ENCODE assay signal across 8 mouse cellular contexts in the genomic region with DNA sequence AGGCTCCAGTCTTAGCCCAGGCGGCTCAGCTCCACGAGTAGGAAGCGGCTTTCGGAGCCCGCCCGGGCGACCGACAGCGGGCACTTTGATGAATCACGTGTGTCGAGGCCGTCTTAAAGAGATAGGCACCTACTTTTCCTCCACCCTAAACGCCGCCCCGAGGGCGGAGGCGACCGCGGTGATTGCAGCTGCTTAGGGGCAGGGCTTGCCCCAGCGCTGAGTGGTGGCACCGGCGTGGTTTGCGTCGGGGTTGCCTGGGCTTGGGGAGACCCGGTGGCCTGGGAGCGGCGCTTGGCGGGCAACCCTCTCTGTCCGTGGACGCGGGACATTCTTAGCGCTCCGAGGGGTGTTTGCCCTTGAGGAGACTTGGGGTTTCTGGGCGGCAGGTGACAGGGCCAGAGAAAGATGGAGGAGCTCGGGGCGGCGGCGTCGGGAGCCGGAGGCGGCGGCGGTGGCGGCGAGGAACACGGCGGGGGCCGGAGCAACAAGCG. TPM values are rescaled to one million over a fixed set of nuclear protein-coding genes. Genes with fewer than 3 reads are reported as not detected.
A peak's percentile ranks its signal among the peaks of the same experiment; 100 is the strongest.
DNase-seq lines count a peak whose midpoint lies in the region; ATAC-seq and TF ChIP-seq lines count a peak whose summit lies in the region.

A gene (plus strand): TSS at position 172 of the 491 bp plus-strand sequence.

- H3K27ac ChIP-seq in forebrain, embryonic 13.5 days, result peak within 1 kb of the TSS; percentile 31; the same call in 1 of the 2 replicates
- no peak within 1 kb of the TSS for H3K27ac ChIP-seq in liver, embryonic 16.5 days (ENCODE audit: low read length)
- H3K27ac ChIP-seq in neural tube, embryonic 12.5 days, result no peak within 1 kb of the TSS
- H3K27ac ChIP-seq in stomach, postnatal 0 days (replicated peaks), result peak within 1 kb of the TSS; percentile 79

- no peak for TF ChIP-seq EP300 in stomach, postnatal 0 days (optimal IDR thresholded peaks at IDR 0.05)

- peak within 1 kb of the TSS; percentile 58 for H3K4me2 ChIP-seq in forebrain, embryonic 13.5 days
- peak within 1 kb of the TSS; percentile 46 for H3K4me2 ChIP-seq in liver, embryonic 16.5 days (ENCODE audit: low read depth, low read length)
- H3K4me2 ChIP-seq in neural tube, embryonic 12.5 days (replicated peaks), result peak within 1 kb of the TSS; percentile 56
- H3K4me2 ChIP-seq in stomach, postnatal 0 days (replicated peaks; ENCODE audit: low read depth), result peak within 1 kb of the TSS; percentile 50

- H3K27me3 ChIP-seq in forebrain, embryonic 13.5 days, result no peaks in the 10 kb centered on the region
- H3K27me3 ChIP-seq in liver, embryonic 16.5 days (ENCODE audit: control insufficient read depth, insufficient read depth, low read depth, low read length), result no peaks in the 10 kb centered on the region
- H3K27me3 ChIP-seq in neural tube, embryonic 12.5 days (replicated peaks), result no peaks in the 10 kb centered on the region
- H3K27me3 ChIP-seq in stomach, postnatal 0 days (ENCODE audit: control insufficient read depth, insufficient read depth, low read length), result no peaks in the 10 kb centered on the region

- no peaks in the 10 kb centered on the region for H3K9me3 ChIP-seq in forebrain, embryonic 13.5 days (replicated peaks)
- no peaks in the 10 kb centered on the region for H3K9me3 ChIP-seq in liver, embryonic 16.5 days (replicated peaks; ENCODE audit: control insufficient read depth, low read length)
- no peaks in the 10 kb centered on the region for H3K9me3 ChIP-seq in neural tube, embryonic 12.5 days
- H3K9me3 ChIP-seq in stomach, postnatal 0 days (ENCODE audit: control insufficient read depth, low read length), result no peaks in the 10 kb centered on the region

- peak within 1 kb of the TSS; percentile 54 for H3K4me3 ChIP-seq in forebrain, embryonic 13.5 days
- H3K4me3 ChIP-seq in liver, embryonic 16.5 days (ENCODE audit: low read depth, low read length), result peak within 1 kb of the TSS; percentile 59
- H3K4me3 ChIP-seq in neural tube, embryonic 12.5 days, result peak within 1 kb of the TSS; percentile 50
- H3K4me3 ChIP-seq in stomach, postnatal 0 days (ENCODE audit: low read depth, low read length), result peak within 1 kb of the TSS; percentile 58

- no peaks in the 10 kb centered on the region for H3K4me1 ChIP-seq in forebrain, embryonic 13.5 days
- H3K4me1 ChIP-seq in liver, embryonic 16.5 days (ENCODE audit: control insufficient read depth, low read depth, low read length), result no peaks in the 10 kb centered on the region
- no peaks in the 10 kb centered on the region for H3K4me1 ChIP-seq in neural tube, embryonic 12.5 days
- no peaks in the 10 kb centered on the region for H3K4me1 ChIP-seq in stomach, postnatal 0 days (replicated peaks; ENCODE audit: control insufficient read depth, insufficient read depth)

- ATAC-seq in CD4-positive, CD25-positive, alpha-beta regulatory T cell, adult 4 months, result peak; percentile 94
- ATAC-seq in cerebellum, adult (ENCODE audit: insufficient number of reproducible peaks, low FRiP score, low TSS enrichment), result peak; percentile 95
- ATAC-seq in forebrain, embryonic 13.5 days, result peak; percentile 96
- ATAC-seq in liver, embryonic 16.5 days (ENCODE audit: low read depth), result peak; percentile 93
- ATAC-seq in neural tube, embryonic 12.5 days (ENCODE audit: low FRiP score, low read depth), result peak; percentile 95
- peak; percentile 98 for ATAC-seq in stomach, postnatal 0 days (ENCODE audit: low FRiP score, low TSS enrichment)

- H3K36me3 ChIP-seq in forebrain, embryonic 13.5 days (ENCODE audit: poor library complexity, severe bottlenecking), result no peaks in the 10 kb centered on the region
- H3K36me3 ChIP-seq in liver, embryonic 16.5 days (ENCODE audit: control insufficient read depth, insufficient read depth), result no peaks in the 10 kb centered on the region
- no peaks in the 10 kb centered on the region for H3K36me3 ChIP-seq in neural tube, embryonic 12.5 days
- H3K36me3 ChIP-seq in stomach, postnatal 0 days (ENCODE audit: control insufficient read depth, insufficient read depth, low read length), result no peaks in the 10 kb centered on the region

- WGBS in forebrain, embryonic 13.5 days, result 14% methylated on average over 37 of the region's 49 CpGs
- 19% methylated on average over 49 of the region's 49 CpGs for WGBS in liver, embryonic 16.5 days (ENCODE audit: insufficient replicate concordance)
- WGBS in neural tube, embryonic 12.5 days, result 13% methylated on average over 49 of the region's 49 CpGs
- WGBS in stomach, postnatal 0 days, result 21% methylated on average over 27 of the region's 49 CpGs

- peak within 1 kb of the TSS; percentile 70 for H3K9ac ChIP-seq in forebrain, embryonic 13.5 days
- peak within 1 kb of the TSS; percentile 45 for H3K9ac ChIP-seq in liver, embryonic 16.5 days (ENCODE audit: low read depth, low read length)
- peak within 1 kb of the TSS; percentile 54 for H3K9ac ChIP-seq in neural tube, embryonic 12.5 days
- peak within 1 kb of the TSS; percentile 69 for H3K9ac ChIP-seq in stomach, postnatal 0 days (ENCODE audit: low read length)

- intact Hi-C loops in heart, postnatal 10 days (cut with DNase I), result no loop called here

- DNase-seq in heart, postnatal 10 days, result peak; percentile 84 to 86
- peak; percentile 77 to 86 for DNase-seq in kidney, postnatal 4 days
- DNase-seq in stomach, postnatal 0 days (ENCODE audit: low spot score), result peak; percentile 86

- peak; percentile 21; the same call in 1 of the 2 replicates for TF ChIP-seq CTCF in stomach, postnatal 0 days (IDR thresholded peaks at IDR 0.05; ENCODE audit: low read depth)

RNA-seq across cellular contexts. Expression of the gene that starts here (rescaled TPM):
- 1 to 10 TPM; 4.1 to 5.8 TPM for polyA plus RNA-seq in CD4-positive, CD25-positive, alpha-beta regulatory T cell, adult 4 months (2017; shearing (Covaris generic))
- 5.7 and 6.1 TPM in 2 replicates for polyA plus RNA-seq in forebrain, embryonic 13.5 days (2015; fragmentation: Nextera tagmentation; extraction: Ambion mirVana)
- total RNA-seq in heart, postnatal 10 days (2021), result 10 to 100 TPM; 16.3 to 18.3 TPM
- polyA plus RNA-seq in liver, embryonic 16.5 days (2015; fragmentation: Nextera tagmentation; extraction: Ambion mirVana), result 1.4 and 1.5 TPM in 2 replicates
- 4.9 and 5.2 TPM in 2 replicates for polyA plus RNA-seq in neural tube, embryonic 12.5 days (2016; fragmentation: Nextera tagmentation; extraction: Ambion mirVana)
- 5.1 and 5.8 TPM in 2 replicates for polyA plus RNA-seq in stomach, postnatal 0 days (2015; fragmentation: Nextera tagmentation; extraction: Ambion mirVana)

Comparison
In these comparisons a context has a peak if more than half of its experiments do, and no peak if none do; other contexts are left out.
1. H3K27ac ChIP-seq: peak in forebrain, embryonic 13.5 days (single experiment) and stomach, postnatal 0 days (single experiment); none in liver, embryonic 16.5 days (single experiment) and neural tube, embryonic 12.5 days (single experiment).
2. Peak in every context shown above with its lines, with median percentiles within 50 percentile points of each other: ATAC-seq, H3K4me2 ChIP-seq, H3K4me3 ChIP-seq, H3K9ac ChIP-seq and DNase-seq.